Mouse (Mus musculus): ENCODE data around the gene Cd4.

DNA sequence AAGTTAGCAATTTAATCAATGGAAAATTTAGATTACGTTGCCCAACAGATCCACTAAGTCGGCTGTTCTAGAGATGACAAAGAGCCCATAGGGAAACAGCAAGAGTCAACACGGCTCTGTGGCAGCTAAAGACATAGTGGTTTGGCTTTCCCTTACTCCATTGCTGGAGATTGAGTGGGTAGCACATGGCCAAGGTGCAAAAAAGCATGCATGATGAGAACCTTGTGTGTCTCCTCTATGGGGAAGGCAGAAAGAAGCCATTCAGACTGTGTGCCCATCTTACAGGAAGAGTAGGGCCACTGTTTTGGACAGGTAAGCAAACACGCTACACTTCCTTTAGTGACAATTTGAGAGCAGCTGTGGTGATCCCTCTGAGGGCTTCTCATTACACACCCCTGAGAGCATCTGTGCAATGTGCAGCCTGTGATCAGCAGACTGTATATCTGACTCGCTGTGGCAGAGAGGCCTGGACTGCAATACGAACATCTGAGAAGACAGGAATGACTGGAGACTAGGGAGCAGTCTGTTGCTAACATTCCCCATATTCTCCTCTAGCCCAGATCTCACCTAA is 619 bp upstream of the Cd4 start:
- TF ChIP-seq CTCF (IDR thresholded peaks at IDR 0.05; ENCODE audit: low read depth, low read length) (no peak), POLR2A (IDR thresholded peaks at IDR 0.05; ENCODE audit: extremely low read depth, insufficient read depth, low read length) (no peak)
